Mouse (Mus musculus): ENCODE results near the gene Cflar.
"Not testable (repeated sequence)": the region's sequence is repeated elsewhere in the genome, so short reads cannot be mapped to it uniquely, and the experiment has no call there.

The Cflar gene

GRCm38 (mm10) chr1:58727747-58728589, 16.7 kb downstream of the Cflar start:
- no peak for DNase-seq

DNA sequence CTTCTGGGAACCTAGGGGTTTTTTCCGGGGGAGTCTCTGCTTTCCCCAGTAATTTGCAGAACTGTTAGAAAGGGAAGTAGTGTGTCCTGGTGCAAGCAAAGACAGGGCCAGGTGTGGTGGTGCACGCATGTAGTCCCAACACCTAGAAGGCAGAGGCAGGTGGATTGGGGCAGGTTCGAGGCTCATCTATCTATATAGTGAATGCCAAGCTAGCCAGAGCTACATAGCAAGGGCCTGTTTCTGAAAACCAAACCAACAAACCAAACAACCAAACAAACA, 17.2 kb downstream of the Cflar start:
- no peak for DNase-seq

- no peak for DNase-seq
Measured at GRCm38 (mm10) chr1:58733636-58734035, 22.3 kb downstream of the Cflar start.

DNA sequence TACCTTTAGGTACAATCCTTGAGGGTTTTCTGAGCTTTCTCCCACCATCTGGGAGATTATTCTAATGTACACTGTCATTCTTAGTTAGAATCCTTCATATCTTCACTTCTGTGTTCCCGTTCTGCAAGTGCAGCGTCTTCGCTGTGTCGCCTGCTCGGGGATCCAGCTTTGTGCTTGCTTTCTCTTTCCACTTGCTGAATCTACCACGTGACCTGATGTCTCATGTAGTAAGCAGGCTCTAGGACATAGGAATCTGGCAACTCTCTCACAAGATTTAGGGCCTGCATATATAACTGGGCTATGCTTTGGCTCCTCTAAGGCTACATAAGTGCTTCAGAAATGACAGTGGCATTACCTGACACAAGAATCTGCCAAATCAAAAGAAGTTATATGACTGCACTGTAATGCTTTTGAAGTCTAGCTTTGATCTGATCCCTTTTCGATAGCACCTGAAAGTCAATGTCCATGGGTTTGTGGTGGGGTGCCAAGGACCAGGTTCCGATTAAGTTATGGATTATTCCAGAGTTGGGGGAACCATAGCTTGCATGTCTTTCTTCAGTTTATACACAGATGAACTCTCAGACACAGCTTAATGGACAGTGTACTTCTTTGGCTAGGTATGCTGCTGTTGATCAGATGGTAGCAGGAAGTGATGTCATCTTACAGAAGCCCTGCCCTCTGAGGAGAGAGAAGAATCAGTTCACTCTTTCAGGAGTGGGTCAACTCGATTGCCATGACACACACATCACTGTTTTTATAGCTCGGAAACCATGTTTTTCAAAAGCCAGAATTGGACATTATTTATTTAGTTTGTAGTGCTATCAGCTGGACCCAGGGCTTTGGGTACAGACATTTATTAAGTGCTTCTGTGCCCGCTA, 23.0 kb downstream of the Cflar start:
- no peak for DNase-seq

GRCm38 (mm10) chr1:58735962-58736361, 24.7 kb downstream of the Cflar start:
- no peak for DNase-seq

GRCm38 (mm10) chr1:58736968-58737367, 25.7 kb downstream of the Cflar start:
- no peak for DNase-seq

DNA sequence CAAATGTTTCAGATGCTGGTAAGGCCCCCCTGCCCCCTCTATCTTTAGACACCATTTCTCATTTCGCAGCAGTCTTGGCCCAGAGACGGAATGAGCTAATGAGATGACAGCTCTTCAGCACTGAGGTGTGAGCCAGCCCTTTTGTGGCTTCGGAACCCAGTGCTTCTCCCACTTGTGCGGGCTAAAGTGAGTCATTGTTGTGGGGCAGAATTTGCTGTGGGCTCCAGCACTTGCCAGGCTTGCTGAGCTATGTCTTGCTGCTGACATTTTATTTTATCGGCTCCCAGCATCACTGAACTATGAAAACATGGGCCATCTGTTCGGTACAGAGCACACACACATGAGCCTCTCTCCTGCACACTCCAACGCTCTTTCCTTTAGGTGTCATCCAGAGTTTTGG, 28.2 kb downstream of the Cflar start:
- DNase-seq, result no peak

- DNase-seq, result no peak
Measured at GRCm38 (mm10) chr1:58742571-58743021, 31.3 kb downstream of the Cflar start.

DNA sequence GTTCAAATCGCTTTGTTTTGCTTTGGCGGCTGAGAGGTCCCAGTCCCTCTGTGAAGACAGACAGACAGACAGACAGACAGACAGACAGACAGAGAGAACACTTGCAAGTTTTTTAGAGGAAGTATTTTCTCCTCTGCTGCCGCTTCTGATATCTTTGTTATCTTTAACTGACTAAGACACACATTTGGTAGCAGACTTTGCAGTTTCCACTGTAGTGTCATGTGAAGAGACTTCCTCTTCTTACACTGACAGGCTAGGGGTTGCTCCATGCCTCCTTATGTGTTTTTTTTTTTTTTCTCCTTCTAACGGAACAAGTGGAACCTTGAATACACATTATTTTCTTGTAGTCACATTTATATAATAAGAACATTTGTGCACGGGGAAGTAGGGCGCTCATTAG, 31.9 kb downstream of the Cflar start:
- DNase-seq, result no peak

DNA sequence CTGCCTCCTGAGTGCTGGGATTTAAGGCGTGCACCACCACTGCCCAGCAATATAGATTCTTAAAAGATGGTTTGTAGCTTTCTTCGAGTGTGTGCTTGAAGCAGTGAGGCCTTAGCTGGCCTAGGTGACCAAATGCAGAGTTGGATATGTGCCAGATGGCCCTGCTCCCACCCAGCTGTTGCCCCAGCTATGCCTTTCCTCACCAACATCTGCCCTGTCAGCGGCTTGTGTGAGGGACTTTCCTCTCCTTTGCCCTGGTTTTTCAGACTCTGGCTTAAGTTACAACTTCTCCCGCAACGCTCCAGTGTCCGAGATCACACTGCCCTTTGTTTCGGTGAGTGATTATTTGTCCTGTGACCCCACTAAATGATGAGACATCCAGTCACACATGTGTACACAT, 33.3 kb downstream of the Cflar start:
- DNase-seq, result no peak

GRCm38 (mm10) chr1:58746880-58747279, 35.6 kb downstream of the Cflar start:
- DNase-seq, result no peak

DNA sequence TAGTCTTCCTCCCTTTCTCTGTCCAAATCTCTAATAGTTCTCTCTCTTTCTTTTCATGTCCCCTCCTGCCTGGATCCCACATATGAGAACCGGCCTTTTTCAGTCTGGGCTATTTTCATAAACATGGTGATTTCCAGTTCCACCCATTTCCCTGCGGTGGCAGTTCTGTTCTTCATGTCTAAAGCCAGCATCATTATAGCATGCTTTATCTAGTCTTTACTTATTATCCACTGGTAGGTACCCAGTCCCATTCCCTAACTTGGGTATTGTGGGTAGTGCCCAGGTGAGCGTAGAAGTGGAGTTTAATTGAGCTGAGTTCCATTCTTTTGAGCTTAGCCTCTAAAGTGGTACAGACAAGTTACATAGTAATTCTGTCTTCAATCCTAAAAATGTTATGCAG, 48.1 kb downstream of the Cflar start:
- DNase-seq, result no peak

GRCm38 (mm10) chr1:58760581-58760980, 49.3 kb downstream of the Cflar start:
- no peak for DNase-seq

DNA sequence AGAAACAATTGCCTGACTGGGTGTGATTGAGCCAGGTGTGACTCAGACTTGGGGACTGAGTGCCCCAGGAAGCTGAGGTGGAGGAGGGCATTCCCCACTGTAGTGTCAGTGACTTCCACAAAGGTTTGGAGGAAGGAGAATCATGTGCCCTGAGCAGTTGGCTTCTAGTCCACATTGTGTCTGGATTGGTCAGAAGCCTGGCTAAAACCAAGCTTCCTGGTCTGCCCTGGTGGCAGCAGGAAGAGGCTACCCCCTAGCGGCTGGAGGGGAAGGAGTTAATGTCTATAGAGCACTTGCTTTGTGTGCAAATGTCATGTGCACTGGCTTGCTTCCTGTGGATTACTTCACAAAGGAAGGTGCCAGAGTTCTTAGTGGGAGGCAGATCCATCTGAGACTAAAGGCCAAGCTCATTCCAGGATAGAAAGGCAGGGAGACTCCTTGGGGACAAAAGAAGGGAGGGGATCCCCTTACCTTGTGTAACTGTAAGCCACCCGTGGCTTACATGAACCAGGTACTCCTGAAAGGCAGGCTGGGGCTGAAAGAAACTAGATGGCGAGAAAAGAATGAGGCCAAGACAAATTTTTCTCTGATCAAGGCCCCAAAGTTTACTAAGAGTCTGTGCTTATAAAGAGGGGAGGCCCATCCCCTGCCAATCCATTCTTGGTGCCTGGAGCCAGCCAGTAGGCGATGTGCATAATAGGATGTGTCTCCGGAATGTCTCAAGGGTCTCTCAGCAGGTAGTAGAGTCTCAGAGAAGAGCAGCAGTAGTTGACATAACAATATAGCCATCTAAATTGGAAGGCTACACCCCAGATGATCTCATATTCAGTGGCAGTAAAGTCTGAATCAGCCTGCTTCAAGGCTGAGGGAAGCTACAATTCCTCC, 50.3 kb downstream of the Cflar start:
- peak in 1 of 2 experiments; percentile 19 for DNase-seq

- DNase-seq, result no peak
Measured at GRCm38 (mm10) chr1:58762576-58762975, 51.3 kb downstream of the Cflar start.

GRCm38 (mm10) chr1:58766446-58766845, 55.1 kb downstream of the Cflar start:
- DNase-seq, result not testable (repeated sequence)

- DNase-seq, result no peak
Measured at GRCm38 (mm10) chr1:58769136-58769535, 57.8 kb downstream of the Cflar start.

GRCm38 (mm10) chr1:58769701-58770100, 58.4 kb downstream of the Cflar start:
- DNase-seq, result no peak

GRCm38 (mm10) chr1:58770111-58770720, 58.9 kb downstream of the Cflar start:
- DNase-seq, result no peak

DNA sequence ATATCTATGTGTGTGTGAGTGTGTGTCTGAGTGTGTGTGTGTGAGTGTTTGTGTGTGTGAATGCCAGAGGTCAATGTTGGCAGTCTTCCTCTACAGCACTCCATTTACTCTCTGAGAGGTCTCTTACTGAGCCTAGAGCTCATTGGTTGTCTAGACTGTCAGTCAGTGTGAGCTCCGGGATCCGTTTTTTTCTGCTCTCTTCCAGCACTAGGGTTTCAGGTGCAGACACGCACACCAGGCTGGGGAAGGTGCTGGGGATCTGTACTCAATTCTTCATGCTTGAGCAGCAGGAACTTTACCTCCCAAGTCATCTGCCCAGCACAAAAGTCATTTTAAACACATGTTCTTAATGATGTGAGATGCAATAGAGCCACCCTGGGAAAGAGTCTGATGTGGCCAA, 60.8 kb downstream of the Cflar start:
- no peak for DNase-seq

GRCm38 (mm10) chr1:58773280-58773679, 62.0 kb downstream of the Cflar start:
- DNase-seq, result no peak

- no peak for DNase-seq
Measured at GRCm38 (mm10) chr1:58773905-58774304, 62.6 kb downstream of the Cflar start.

DNA sequence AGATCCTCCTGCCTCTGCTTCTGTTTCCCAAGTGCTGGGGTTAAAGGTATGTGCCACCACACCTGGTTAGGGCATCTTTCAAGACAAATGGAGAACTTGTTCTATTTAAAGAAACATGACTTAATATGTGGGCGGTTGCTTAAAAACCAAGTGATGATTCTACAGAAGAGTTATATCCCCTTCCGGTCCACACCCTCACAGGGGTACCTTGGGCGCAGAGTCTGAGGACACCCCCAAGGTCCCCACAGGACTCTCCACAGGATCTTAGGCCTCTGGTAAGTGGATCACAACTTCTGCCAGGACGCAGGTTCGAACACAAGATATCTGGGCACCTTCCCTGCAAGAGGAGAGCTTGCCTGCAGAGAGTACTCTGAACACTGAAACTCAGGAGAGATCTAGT, 64.1 kb downstream of the Cflar start:
- no peak for DNase-seq
